Mouse (Mus musculus) heart, postnatal 14 days (tissue): ENCODE measurements around the gene Gm8677. TPM values are rescaled to one million over a fixed set of nuclear protein-coding genes. Genes with fewer than 3 reads are reported as not detected.
"Not testable (repeated sequence)": the region's sequence is repeated elsewhere in the genome, so short reads cannot be mapped to it uniquely, and the experiment has no call there.

Source experiments
- DNase-seq, 2 experiments: peaks; one replicate each; pipeline ENCODE4 v3.0.0; 2021 to 2022
- intact Hi-C: fragments of 180-260 bp; cut with DNase I; formaldehyde crosslinking; loops from one replicate; pipeline ENCODE4 v1.15.1; 2025
- long read RNA-seq, 2 experiments: library from polyadenylated mRNA; stranded (forward); transcript quantifications; one replicate each; pipeline ENCODE4 v2.0.0; 2021
- total RNA-seq, 2 experiments: library from RNA; stranded (reverse); gene quantifications; 2 replicates each; pipeline ENCODE4 v1.2.3; 2021

The Gm8677 gene
- total RNA-seq: not detected
- long read RNA-seq, experiment 1: 0 reads
- long read RNA-seq, experiment 2: 0 reads

DNA sequence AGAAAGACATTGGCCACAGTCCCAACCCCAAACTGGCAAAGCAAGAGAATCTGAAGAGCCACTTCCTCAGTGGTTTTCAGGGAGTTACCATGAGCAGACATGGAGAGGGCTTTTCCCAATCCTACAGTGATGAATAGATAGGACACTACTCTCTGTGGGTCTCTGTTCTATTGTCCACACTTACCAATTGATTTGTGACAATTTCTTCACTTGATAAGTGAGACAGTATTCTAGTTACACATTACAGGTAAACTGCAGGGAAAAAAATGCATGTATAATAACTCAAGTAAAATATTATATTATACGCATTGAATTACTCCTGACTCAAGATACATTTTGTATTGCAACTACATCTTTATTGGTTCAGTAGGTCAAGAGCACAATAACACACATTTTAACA lies at the start of gene Gm8677:
Gene Gm8677 (minus strand): TSS at position 101 of the 400 bp plus-strand sequence.
- intact Hi-C loops, DNase-seq: not testable (repeated sequence)

DNA sequence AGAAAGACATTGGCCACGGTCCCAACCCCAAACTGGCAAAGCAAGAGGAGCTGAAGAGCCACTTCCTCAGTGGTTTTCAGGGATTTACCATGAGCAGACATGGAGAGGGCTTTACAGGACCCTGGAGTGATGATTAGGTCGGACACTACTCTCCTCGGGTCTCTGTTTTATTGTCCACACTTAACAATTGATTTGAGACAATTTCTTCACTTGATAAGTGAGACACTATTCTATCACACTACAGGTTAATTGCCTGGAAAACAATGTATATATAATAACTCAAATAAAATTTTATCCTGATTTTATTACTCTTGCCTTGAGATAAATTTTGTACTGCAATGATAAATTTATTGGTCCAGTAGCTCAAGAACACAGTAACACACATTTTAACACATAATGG lies 30.6 kb upstream of the Gm8677 start, which contains the start of gene Gm4201:
Gene Gm4201 (minus strand): TSS at position 101 of the 400 bp plus-strand sequence.
- DNase-seq, intact Hi-C loops: not testable (repeated sequence)

GRCm38 (mm10) chr7:22522667-22523066 lies 12.0 kb downstream of the Gm8677 start, which contains the start of gene Vmn1r152:
Gene Vmn1r152 (plus strand): TSS chr7:22522967.
- intact Hi-C loops: not testable (repeated sequence)

GRCm38 (mm10) chr7:22499578-22499977 lies 35.1 kb downstream of the Gm8677 start, which contains the start of gene Vmn1r151:
Gene Vmn1r151 (minus strand): TSS chr7:22499678.
- DNase-seq, intact Hi-C loops: not testable (repeated sequence)

More at GRCm38 (mm10) chr7:22522667-22523066, 12.0 kb downstream of the Gm8677 start, which contains the start of gene Vmn1r152:
- DNase-seq: not testable (repeated sequence)

Other genes with a start within 250 kb of the Gm8677 start
- gene Gm4187, start 205.2 kb downstream of the Gm8677 start, total RNA-seq: not detected
- gene Gm8660, start 163.8 kb downstream of the Gm8677 start, total RNA-seq: not detected
- not detected for gene Vmn1r148, start 121.3 kb downstream of the Gm8677 start, total RNA-seq
- not detected for gene Vmn1r149, start 96.7 kb downstream of the Gm8677 start, total RNA-seq
- not detected for gene Gm10665, start 70.8 kb downstream of the Gm8677 start, total RNA-seq
- not detected for gene Vmn1r151, start 35.2 kb downstream of the Gm8677 start, total RNA-seq
- gene Vmn1r152, start 11.9 kb downstream of the Gm8677 start, total RNA-seq: not detected
- gene Gm4201, start 30.5 kb upstream of the Gm8677 start, total RNA-seq: not detected
- not detected for gene Gm4565, start 53.2 kb upstream of the Gm8677 start, total RNA-seq
- gene Vmn1r155, start 123.1 kb upstream of the Gm8677 start, total RNA-seq: not detected
- not detected for gene Gm8693, start 157.4 kb upstream of the Gm8677 start, total RNA-seq
- not detected for gene Gm4567, start 184.8 kb upstream of the Gm8677 start, total RNA-seq
- gene Vmn1r157, start 226.8 kb upstream of the Gm8677 start, total RNA-seq: not detected